Mouse (Mus musculus) lung, embryonic 15.5 days (tissue): ENCODE measurements around the gene Gm732. TPM values are rescaled to one million over a fixed set of nuclear protein-coding genes. Genes with fewer than 3 reads are reported as not detected.

ENCODE experiments used
- ATAC-seq: fragments of 200-750 bp; cut with Nextera tagmentation; 2 replicates; pipeline ENCODE4 v1.8.0; 2017; ENCODE audit warnings: moderate number of reproducible peaks, borderline replicate concordance; ENCODE audit not compliant: low FRiP score, low TSS enrichment; ENCODE audit errors: extremely low read depth
- H3K27ac ChIP-seq: fragments of 300-500 bp; sonication (generic); 2 replicates; pipeline ENCODE4 v1.5.1; 2015; ENCODE audit warnings: moderate library complexity, mild to moderate bottlenecking, inconsistent platforms
- H3K27me3 ChIP-seq: fragments of 300-500 bp; sonication (generic); 2 replicates; pipeline ENCODE4 v1.6.1; 2015; ENCODE audit warnings: inconsistent platforms
- H3K36me3 ChIP-seq: fragments of 300-500 bp; sonication (generic); 2 replicates; pipeline ENCODE4 v1.6.1; 2015; ENCODE audit warnings: inconsistent platforms
- H3K4me1 ChIP-seq: fragments of 300-500 bp; sonication (generic); 2 replicates; pipeline ENCODE4 v1.6.1; 2015; ENCODE audit warnings: inconsistent platforms
- H3K4me2 ChIP-seq: fragments of 300-500 bp; sonication (generic); 2 replicates; pipeline ENCODE4 v1.6.1; 2015; ENCODE audit warnings: inconsistent platforms, mild to moderate bottlenecking, moderate library complexity
- H3K4me3 ChIP-seq: fragments of 300-500 bp; sonication (generic); 2 replicates; pipeline ENCODE4 v1.5.1; 2015; ENCODE audit warnings: mild to moderate bottlenecking, inconsistent platforms
- H3K9ac ChIP-seq: fragments of 300-500 bp; sonication (generic); 2 replicates; pipeline ENCODE4 v1.6.1; 2015; ENCODE audit warnings: inconsistent platforms
- H3K9me3 ChIP-seq: fragments of 300-500 bp; sonication (generic); 2 replicates; pipeline ENCODE4 v1.6.1; 2016; ENCODE audit warnings: inconsistent platforms
- whole genome bisulfite sequencing: fragments of 180-500 bp; shearing (Covaris S2); methylation state at CpG from one replicate; pipeline ENCODE4 v1.1.7; 2015; 5-methylcytosine and 5-hydroxymethylcytosine counted together
- polyA plus RNA-seq: library from polyadenylated mRNA; unstranded; fragments of >200 nt; fragmentation: Nextera tagmentation; extraction: Ambion mirVana; gene quantifications from 2 replicates; pipeline ENCODE4 v1.2.1, GENCODE M21; 2015

Gm732 gene
- not detected in 2 replicates for polyA plus RNA-seq

GRCm38 (mm10) chrX:107948365-107948764, at the start of gene Gm732:
Gm732 (minus strand) TSS chrX:107948465.
- WGBS = 60% methylated on average over 1 of the region's 1 CpGs
- H3K9me3 ChIP-seq = no peaks in the 10 kb centered on the region
- no peaks in the 10 kb centered on the region for H3K27me3 ChIP-seq
- H3K4me3 ChIP-seq = no peak within 1 kb of the TSS
- no peak within 1 kb of the TSS for H3K9ac ChIP-seq
- ATAC-seq = no peak
- no peaks in the 10 kb centered on the region for H3K36me3 ChIP-seq
- no peak within 1 kb of the TSS for H3K27ac ChIP-seq
- H3K4me1 ChIP-seq = no peaks in the 10 kb centered on the region
- no peak within 1 kb of the TSS for H3K4me2 ChIP-seq

Other genes starting within 250 kb of the Gm732 start
- gene Tent5d, start 155.9 kb downstream of the Gm732 start, polyA plus RNA-seq = 0.11 TPM in 2 replicates
- gene 2610002M06Rik, start 132.1 kb downstream of the Gm732 start, polyA plus RNA-seq = 13.2 and 14.1 TPM in 2 replicates